Mouse (Mus musculus): ENCODE data around the gene Txnrd2. TPM values are rescaled to one million over a fixed set of nuclear protein-coding genes. Genes with fewer than 3 reads are reported as not detected.

Txnrd2 gene
- polyA plus RNA-seq, 1 experiment: 16.0 TPM

GRCm38 (mm10) chr16:18384659-18385058, 41.5 kb upstream of the Txnrd2 start:
- H3K4me1 ChIP-seq (ENCODE audit: control insufficient read depth): peaks cover 44% of the 10 kb centered on the region
- H3K9me3 ChIP-seq (ENCODE audit: control insufficient read depth, low read length): no peaks in the 10 kb centered on the region
- H3K27me3 ChIP-seq (ENCODE audit: control insufficient read depth): no peaks in the 10 kb centered on the region
- no peaks in the 10 kb centered on the region for H3K36me3 ChIP-seq (ENCODE audit: control insufficient read depth)
- no peak for TF ChIP-seq GATA1 (IDR thresholded peaks at IDR 0.05; ENCODE audit: low read length)
- TF ChIP-seq TAL1 (IDR thresholded peaks at IDR 0.05; ENCODE audit: low read length): no peak
- no peak overlapping the region for H3K4me3 ChIP-seq (replicated peaks)

- H3K36me3 ChIP-seq (ENCODE audit: control insufficient read depth): no peaks in the 10 kb centered on the region
- H3K4me3 ChIP-seq (replicated peaks): no peak overlapping the region
- no peak for TF ChIP-seq GATA1 (IDR thresholded peaks at IDR 0.05; ENCODE audit: low read length)
- no peak for TF ChIP-seq TAL1 (IDR thresholded peaks at IDR 0.05; ENCODE audit: low read length)
- H3K9me3 ChIP-seq (ENCODE audit: control insufficient read depth, low read length): no peaks in the 10 kb centered on the region
- H3K27me3 ChIP-seq (ENCODE audit: control insufficient read depth): no peaks in the 10 kb centered on the region
- H3K4me1 ChIP-seq (ENCODE audit: control insufficient read depth): peaks cover 51% of the 10 kb centered on the region
Observed at GRCm38 (mm10) chr16:18385411-18385810, 40.8 kb upstream of the Txnrd2 start.

GRCm38 (mm10) chr16:18386451-18386850, 39.7 kb upstream of the Txnrd2 start:
- no peaks in the 10 kb centered on the region for H3K36me3 ChIP-seq (ENCODE audit: control insufficient read depth)
- H3K4me1 ChIP-seq (ENCODE audit: control insufficient read depth): peaks cover 60% of the 10 kb centered on the region
- no peak overlapping the region for H3K4me3 ChIP-seq (replicated peaks)
- TF ChIP-seq GATA1 (IDR thresholded peaks at IDR 0.05; ENCODE audit: low read length): no peak
- TF ChIP-seq TAL1 (IDR thresholded peaks at IDR 0.05; ENCODE audit: low read length): no peak
- H3K27me3 ChIP-seq (ENCODE audit: control insufficient read depth): no peaks in the 10 kb centered on the region
- no peaks in the 10 kb centered on the region for H3K9me3 ChIP-seq (ENCODE audit: control insufficient read depth, low read length)

- Histone ChIP-seq H3K36me3 (ENCODE audit: control insufficient read depth) (no peaks in the 10 kb centered on the region), H3K4me1 (ENCODE audit: control insufficient read depth) (peaks cover 66% of the 10 kb centered on the region)
- TF ChIP-seq TAL1 (IDR thresholded peaks at IDR 0.05; ENCODE audit: low read length) (no peak), GATA1 (IDR thresholded peaks at IDR 0.05; ENCODE audit: low read length) (no peak)
Observed at GRCm38 (mm10) chr16:18386972-18387371, 39.2 kb upstream of the Txnrd2 start.

GRCm38 (mm10) chr16:18387704-18388582, 38.2 kb upstream of the Txnrd2 start:
- Histone ChIP-seq H3K36me3 (ENCODE audit: control insufficient read depth) (no peaks in the 10 kb centered on the region), H3K27me3 (ENCODE audit: control insufficient read depth) (no peaks in the 10 kb centered on the region), H3K9me3 (ENCODE audit: control insufficient read depth, low read length) (no peaks in the 10 kb centered on the region), H3K4me3 (replicated peaks) (peak overlapping the region; percentile 26), H3K4me1 (ENCODE audit: control insufficient read depth) (peaks cover 75% of the 10 kb centered on the region)
- TF ChIP-seq GATA1 (IDR thresholded peaks at IDR 0.05; ENCODE audit: low read length) (no peak), TAL1 (IDR thresholded peaks at IDR 0.05; ENCODE audit: low read length) (peak; percentile 25; the same call in 1 of the 3 replicates)

More at GRCm38 (mm10) chr16:18386972-18387371, 39.2 kb upstream of the Txnrd2 start:
- Histone ChIP-seq H3K9me3 (ENCODE audit: control insufficient read depth, low read length) (no peaks in the 10 kb centered on the region), H3K4me3 (replicated peaks) (no peak overlapping the region), H3K27me3 (ENCODE audit: control insufficient read depth) (no peaks in the 10 kb centered on the region)

- Histone ChIP-seq H3K4me1 (ENCODE audit: control insufficient read depth) (peaks cover 81% of the 10 kb centered on the region), H3K27me3 (ENCODE audit: control insufficient read depth) (no peaks in the 10 kb centered on the region), H3K4me3 (replicated peaks) (no peak overlapping the region), H3K9me3 (ENCODE audit: control insufficient read depth, low read length) (no peaks in the 10 kb centered on the region), H3K36me3 (ENCODE audit: control insufficient read depth) (no peaks in the 10 kb centered on the region)
- TF ChIP-seq GATA1 (IDR thresholded peaks at IDR 0.05; ENCODE audit: low read length): no peak
- no peak for TF ChIP-seq TAL1 (IDR thresholded peaks at IDR 0.05; ENCODE audit: low read length)
Observed at GRCm38 (mm10) chr16:18388583-18389435, 37.4 kb upstream of the Txnrd2 start.

GRCm38 (mm10) chr16:18390399-18390798, 35.8 kb upstream of the Txnrd2 start:
- H3K9me3 ChIP-seq (ENCODE audit: control insufficient read depth, low read length): no peaks in the 10 kb centered on the region
- H3K4me1 ChIP-seq (ENCODE audit: control insufficient read depth): peaks cover 85% of the 10 kb centered on the region
- H3K36me3 ChIP-seq (ENCODE audit: control insufficient read depth): no peaks in the 10 kb centered on the region
- no peaks in the 10 kb centered on the region for H3K27me3 ChIP-seq (ENCODE audit: control insufficient read depth)
- no peak overlapping the region for H3K4me3 ChIP-seq (replicated peaks)
- no peak for TF ChIP-seq GATA1 (IDR thresholded peaks at IDR 0.05; ENCODE audit: low read length)
- no peak for TF ChIP-seq TAL1 (IDR thresholded peaks at IDR 0.05; ENCODE audit: low read length)

GRCm38 (mm10) chr16:18391127-18391526, 35.1 kb upstream of the Txnrd2 start:
- Histone ChIP-seq H3K4me3 (replicated peaks) (no peak overlapping the region), H3K36me3 (ENCODE audit: control insufficient read depth) (no peaks in the 10 kb centered on the region), H3K4me1 (ENCODE audit: control insufficient read depth) (peaks cover 89% of the 10 kb centered on the region), H3K27me3 (ENCODE audit: control insufficient read depth) (no peaks in the 10 kb centered on the region), H3K9me3 (ENCODE audit: control insufficient read depth, low read length) (no peaks in the 10 kb centered on the region)
- no peak for TF ChIP-seq GATA1 (IDR thresholded peaks at IDR 0.05; ENCODE audit: low read length)
- no peak for TF ChIP-seq TAL1 (IDR thresholded peaks at IDR 0.05; ENCODE audit: low read length)

- Histone ChIP-seq H3K27me3 (ENCODE audit: control insufficient read depth) (no peaks in the 10 kb centered on the region), H3K36me3 (ENCODE audit: control insufficient read depth) (no peaks in the 10 kb centered on the region; the same call in 1 of the 2 replicates), H3K4me3 (replicated peaks) (no peak overlapping the region), H3K9me3 (ENCODE audit: control insufficient read depth, low read length) (no peaks in the 10 kb centered on the region), H3K4me1 (ENCODE audit: control insufficient read depth) (peaks cover 85% of the 10 kb centered on the region)
- no peak for TF ChIP-seq GATA1 (IDR thresholded peaks at IDR 0.05; ENCODE audit: low read length)
- no peak for TF ChIP-seq TAL1 (IDR thresholded peaks at IDR 0.05; ENCODE audit: low read length)
Observed at GRCm38 (mm10) chr16:18391728-18392127, 34.5 kb upstream of the Txnrd2 start.
